Mouse (Mus musculus): Measurements from ENCODE around the gene Acod1. TPM values are rescaled to one million over a fixed set of nuclear protein-coding genes. Genes with fewer than 3 reads are reported as not detected.

Acod1 gene
- polyA plus RNA-seq, 1 experiment from 2014 or later, result 12.2 TPM

- Histone ChIP-seq H3K27ac (no peak overlapping the region), H3K36me3 (ENCODE audit: inconsistent target) (peaks cover 80% of the 10 kb centered on the region), H3K4me3 (ENCODE audit: inconsistent target) (no peak overlapping the region), H3K79me2 (ENCODE audit: inconsistent target) (peaks cover 100% of the 10 kb centered on the region)
- WGBS (ENCODE audit: missing documents), result 100% methylated on average over 1 of the region's 1 CpGs
Measured at GRCm38 (mm10) chr14:103085840-103086533, 39.2 kb downstream of the Acod1 start.

- H3K79me2 ChIP-seq (ENCODE audit: inconsistent target), result peaks cover 100% of the 10 kb centered on the region
- WGBS (ENCODE audit: missing documents), result 96% methylated on average over 4 of the region's 4 CpGs
- peaks cover 84% of the 10 kb centered on the region for H3K36me3 ChIP-seq (ENCODE audit: inconsistent target)
- H3K27ac ChIP-seq, result no peak overlapping the region
- H3K4me3 ChIP-seq (ENCODE audit: inconsistent target), result no peak overlapping the region
Measured at GRCm38 (mm10) chr14:103086671-103087324, 40.0 kb downstream of the Acod1 start.

GRCm38 (mm10) chr14:103087846-103088245 lies 41.1 kb downstream of the Acod1 start:
- WGBS (ENCODE audit: missing documents), result 94% methylated on average over 5 of the region's 5 CpGs
- peaks cover 84% of the 10 kb centered on the region for H3K36me3 ChIP-seq (ENCODE audit: inconsistent target)
- H3K79me2 ChIP-seq (ENCODE audit: inconsistent target), result peaks cover 100% of the 10 kb centered on the region
- no peak overlapping the region for H3K27ac ChIP-seq
- no peak overlapping the region for H3K4me3 ChIP-seq (ENCODE audit: inconsistent target)

GRCm38 (mm10) chr14:103088624-103089023 lies 41.8 kb downstream of the Acod1 start:
- WGBS (ENCODE audit: missing documents), result 79% methylated on average over 6 of the region's 6 CpGs
- Histone ChIP-seq H3K36me3 (ENCODE audit: inconsistent target) (peaks cover 79% of the 10 kb centered on the region), H3K4me3 (ENCODE audit: inconsistent target) (no peak overlapping the region), H3K27ac (no peak overlapping the region), H3K79me2 (ENCODE audit: inconsistent target) (peaks cover 100% of the 10 kb centered on the region)

GRCm38 (mm10) chr14:103093236-103093635 lies 46.5 kb downstream of the Acod1 start:
- H3K36me3 ChIP-seq (ENCODE audit: inconsistent target), result peaks cover 44% of the 10 kb centered on the region
- peaks cover 100% of the 10 kb centered on the region for H3K79me2 ChIP-seq (ENCODE audit: inconsistent target)
- no peak overlapping the region for H3K27ac ChIP-seq
- no peak overlapping the region for H3K4me3 ChIP-seq (ENCODE audit: inconsistent target)
- 98% methylated on average over 3 of the region's 3 CpGs for WGBS (ENCODE audit: missing documents)

- Histone ChIP-seq H3K36me3 (ENCODE audit: inconsistent target) (peaks cover 40% of the 10 kb centered on the region), H3K4me3 (ENCODE audit: inconsistent target) (no peak overlapping the region), H3K79me2 (ENCODE audit: inconsistent target) (peaks cover 99% of the 10 kb centered on the region), H3K27ac (no peak overlapping the region)
- WGBS (ENCODE audit: missing documents), result 60% methylated on average over 4 of the region's 4 CpGs
Measured at GRCm38 (mm10) chr14:103093670-103094069, 46.9 kb downstream of the Acod1 start.

GRCm38 (mm10) chr14:103095036-103095435 lies 48.3 kb downstream of the Acod1 start:
- Histone ChIP-seq H3K4me3 (ENCODE audit: inconsistent target) (no peak overlapping the region), H3K27ac (no peak overlapping the region), H3K36me3 (ENCODE audit: inconsistent target) (peaks cover 32% of the 10 kb centered on the region), H3K79me2 (ENCODE audit: inconsistent target) (peaks cover 86% of the 10 kb centered on the region)
- WGBS (ENCODE audit: missing documents), result 96% methylated on average over 8 of the region's 8 CpGs

GRCm38 (mm10) chr14:103095826-103096225 lies 49.0 kb downstream of the Acod1 start:
- Histone ChIP-seq H3K4me3 (ENCODE audit: inconsistent target) (no peak overlapping the region), H3K27ac (no peak overlapping the region), H3K36me3 (ENCODE audit: inconsistent target) (peaks cover 26% of the 10 kb centered on the region), H3K79me2 (ENCODE audit: inconsistent target) (peaks cover 78% of the 10 kb centered on the region)
- 97% methylated on average over 8 of the region's 8 CpGs for WGBS (ENCODE audit: missing documents)

- Histone ChIP-seq H3K36me3 (ENCODE audit: inconsistent target) (peaks cover 18% of the 10 kb centered on the region; the same call in 1 of the 2 replicates), H3K79me2 (ENCODE audit: inconsistent target) (peaks cover 70% of the 10 kb centered on the region), H3K4me3 (ENCODE audit: inconsistent target) (no peak overlapping the region), H3K27ac (no peak overlapping the region)
- WGBS (ENCODE audit: missing documents), result 29% methylated on average over 6 of the region's 6 CpGs
Measured at GRCm38 (mm10) chr14:103096621-103097020, 49.8 kb downstream of the Acod1 start.

GRCm38 (mm10) chr14:103098213-103098586 lies 51.4 kb downstream of the Acod1 start:
- WGBS (ENCODE audit: missing documents), result 0% methylated on average over 2 of the region's 2 CpGs
- peaks cover 54% of the 10 kb centered on the region for H3K79me2 ChIP-seq (ENCODE audit: inconsistent target)
- peak overlapping the region; percentile 80 for H3K4me3 ChIP-seq (ENCODE audit: inconsistent target)
- peak overlapping the region; percentile 60 for H3K27ac ChIP-seq
- peaks cover 9% of the 10 kb centered on the region; the same call in 1 of the 2 replicates for H3K36me3 ChIP-seq (ENCODE audit: inconsistent target)

- H3K4me3 ChIP-seq (ENCODE audit: inconsistent target), result peak overlapping the region; percentile 80
- H3K79me2 ChIP-seq (ENCODE audit: inconsistent target), result peaks cover 49% of the 10 kb centered on the region
- H3K27ac ChIP-seq, result peak overlapping the region; percentile 60
- peaks cover 9% of the 10 kb centered on the region; the same call in 1 of the 2 replicates for H3K36me3 ChIP-seq (ENCODE audit: inconsistent target)
- under 1% methylated on average over 75 of the region's 86 CpGs for WGBS (ENCODE audit: missing documents)
Measured at GRCm38 (mm10) chr14:103098587-103099235, 51.9 kb downstream of the Acod1 start.

GRCm38 (mm10) chr14:103099238-103099933 lies 52.6 kb downstream of the Acod1 start, which contains the start of gene Fbxl3:
TSS of gene Fbxl3 (minus strand) at chr14:103099566.
- H3K27ac ChIP-seq, result peak within 1 kb of the TSS; percentile 60
- H3K79me2 ChIP-seq (ENCODE audit: inconsistent target), result peaks cover 42% of the 10 kb centered on the region
- H3K4me3 ChIP-seq (ENCODE audit: inconsistent target), result peak within 1 kb of the TSS; percentile 80
- H3K36me3 ChIP-seq (ENCODE audit: inconsistent target), result peaks cover 9% of the 10 kb centered on the region; the same call in 1 of the 2 replicates
- under 1% methylated on average over 88 of the region's 88 CpGs for WGBS (ENCODE audit: missing documents)

- Histone ChIP-seq H3K36me3 (ENCODE audit: inconsistent target) (peaks cover 3% of the 10 kb centered on the region; the same call in 1 of the 2 replicates), H3K27ac (peak overlapping the region; percentile 52; the same call in 1 of the 2 replicates), H3K79me2 (ENCODE audit: inconsistent target) (peaks cover 33% of the 10 kb centered on the region), H3K4me3 (ENCODE audit: inconsistent target) (peak overlapping the region; percentile 39)
- WGBS (ENCODE audit: missing documents), result 88% methylated on average over 13 of the region's 13 CpGs
Measured at GRCm38 (mm10) chr14:103100296-103100695, 53.5 kb downstream of the Acod1 start.

GRCm38 (mm10) chr14:103101171-103101570 lies 54.4 kb downstream of the Acod1 start:
- Histone ChIP-seq H3K36me3 (ENCODE audit: inconsistent target) (no peaks in the 10 kb centered on the region), H3K79me2 (ENCODE audit: inconsistent target) (peaks cover 24% of the 10 kb centered on the region), H3K4me3 (ENCODE audit: inconsistent target) (no peak overlapping the region), H3K27ac (no peak overlapping the region)
- 87% methylated on average over 3 of the region's 3 CpGs for WGBS (ENCODE audit: missing documents)

Measured in macrophage (primary cell).